Mouse (Mus musculus) forebrain, postnatal 0 days (tissue): Measurements from ENCODE around the gene Ffar2. TPM values are rescaled to one million over a fixed set of nuclear protein-coding genes. Genes with fewer than 3 reads are reported as not detected.
A peak's percentile ranks its signal among the peaks of the same experiment; 100 is the strongest.

Experiments
- ATAC-seq: fragments of 200-750 bp; cut with Nextera tagmentation; 2 replicates; pipeline ENCODE4 v1.8.0; 2017; ENCODE audit warnings: mild to moderate bottlenecking, moderate library complexity
- DNase-seq: peaks from one replicate; pipeline ENCODE4 v3.0.0-alpha.2; 2015
- H3K27ac ChIP-seq: fragments of 300-500 bp; sonication (generic); 2 replicates; pipeline ENCODE4 v1.5.1; 2014; ENCODE audit warnings: low read depth, mild to moderate bottlenecking, antibody characterized with exemption, low read length, moderate library complexity, mixed read lengths
- H3K27me3 ChIP-seq: fragments of 300-500 bp; sonication (generic); 2 replicates; pipeline ENCODE4 v1.6.1; 2014; ENCODE audit warnings: mild to moderate bottlenecking, low read length, mixed read lengths; ENCODE audit not compliant: insufficient read depth
- H3K36me3 ChIP-seq: fragments of 300-500 bp; sonication (generic); 2 replicates; pipeline ENCODE4 v1.6.1; 2014; ENCODE audit warnings: mild to moderate bottlenecking, moderate library complexity; ENCODE audit not compliant: insufficient read depth
- H3K4me1 ChIP-seq: fragments of 300-500 bp; sonication (generic); 2 replicates; pipeline ENCODE4 v1.6.1; 2014; ENCODE audit warnings: antibody characterized with exemption; ENCODE audit not compliant: insufficient read depth
- H3K4me2 ChIP-seq: fragments of 300-500 bp; sonication (generic); 2 replicates; pipeline ENCODE4 v1.6.1; 2014; ENCODE audit warnings: low read depth, mild to moderate bottlenecking, moderate library complexity
- H3K4me3 ChIP-seq: fragments of 300-500 bp; sonication (generic); 2 replicates; pipeline ENCODE4 v1.5.1; 2014; ENCODE audit warnings: low read depth, low read length, mixed read lengths
- H3K9ac ChIP-seq: fragments of 300-500 bp; sonication (generic); 2 replicates; pipeline ENCODE4 v1.6.1; 2014; ENCODE audit warnings: mild to moderate bottlenecking
- H3K9me3 ChIP-seq: fragments of 300-500 bp; sonication (generic); 2 replicates; pipeline ENCODE4 v1.6.1; 2016; ENCODE audit warnings: low read length
- CTCF ChIP-seq: sonication (generic); IDR thresholded peaks from 2 replicates; pipeline ENCODE4 v1.5.1; 2016; ENCODE audit warnings: antibody characterized with exemption, control low read depth, low read depth
- WGBS: fragments of 180-500 bp; shearing (Covaris S2); extraction: QIAGEN DNeasy Blood & Tissue Kit; methylation state at CpG from one replicate; pipeline ENCODE4 v1.1.7; 2014; 5-methylcytosine and 5-hydroxymethylcytosine counted together
- polyA plus RNA-seq: library from polyadenylated mRNA; unstranded; fragments of >200 nt; fragmentation: Nextera tagmentation; extraction: Ambion mirVana; gene quantifications from 2 replicates; pipeline ENCODE4 v1.2.1, GENCODE M21; 2015
- total RNA-seq: library from RNA; depleted of rRNA; stranded (reverse); fragments of >200 nt; gene quantifications from 2 replicates; pipeline ENCODE4 v1.2.3, GENCODE M21; 2014

The Ffar2 gene
- total and polyA plus RNA-seq, 2 experiments from 2014 or later = 0.07 TPM; not detected in 1

DNA sequence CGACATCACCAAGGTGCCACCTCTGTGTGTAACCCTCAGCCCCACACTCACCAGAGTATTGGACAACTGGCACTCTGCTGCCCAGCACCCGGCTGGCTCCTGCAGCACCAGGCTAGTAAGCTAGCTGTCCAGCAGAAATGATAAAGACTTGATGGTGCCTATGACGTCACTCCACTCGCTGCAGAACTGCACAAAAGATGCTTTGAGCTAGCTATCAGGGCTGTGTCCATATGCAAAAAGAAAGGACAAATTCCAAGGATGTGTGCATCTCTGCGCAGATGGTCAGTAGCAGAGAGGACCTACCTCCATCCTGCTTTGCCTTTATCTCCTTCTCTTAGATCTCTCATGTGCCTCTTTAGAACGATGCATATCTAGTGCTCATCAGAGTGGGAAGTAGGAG lies 32.5 kb upstream of the Ffar2 start, which contains the start of gene Ffar3:
Gene Ffar3 (minus strand): TSS at position 101 of the 400 bp plus-strand sequence.
- no peak within 1 kb of the TSS for H3K4me3 ChIP-seq
- TF ChIP-seq CTCF = no peak
- no peak for DNase-seq
- no peak within 1 kb of the TSS for H3K27ac ChIP-seq
- H3K4me1 ChIP-seq = no peaks in the 10 kb centered on the region
- no peak within 1 kb of the TSS for H3K4me2 ChIP-seq
- WGBS = 84% methylated on average over 6 of the region's 6 CpGs
- no peaks in the 10 kb centered on the region for H3K36me3 ChIP-seq
- H3K9me3 ChIP-seq = no peaks in the 10 kb centered on the region
- H3K9ac ChIP-seq = no peak within 1 kb of the TSS
- ATAC-seq = no peak
- no peaks in the 10 kb centered on the region for H3K27me3 ChIP-seq

DNA sequence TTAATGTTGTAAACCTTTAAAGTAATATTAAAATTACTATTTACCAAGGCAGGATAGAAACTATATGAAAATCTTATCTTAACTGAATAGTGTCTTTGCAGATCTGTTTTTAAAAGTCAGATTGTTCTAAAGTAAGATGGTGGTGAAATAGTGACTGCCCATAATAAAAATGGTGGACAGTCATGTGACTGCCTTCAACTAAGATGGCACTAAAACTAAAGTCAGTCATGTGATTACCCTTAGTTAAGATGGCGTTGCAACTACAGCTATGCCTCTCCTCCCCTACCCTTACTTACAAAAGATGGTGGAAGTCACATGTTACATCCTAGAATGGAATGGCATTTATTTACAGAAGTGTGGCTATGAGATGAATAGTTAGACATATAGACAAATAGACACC lies 27.8 kb upstream of the Ffar2 start:
- Histone ChIP-seq H3K4me1 (no peaks in the 10 kb centered on the region), H3K36me3 (no peaks in the 10 kb centered on the region), H3K4me2 (no peak overlapping the region), H3K27ac (no peak overlapping the region), H3K4me3 (no peak overlapping the region), H3K9me3 (no peaks in the 10 kb centered on the region), H3K27me3 (no peaks in the 10 kb centered on the region), H3K9ac (no peak overlapping the region)
- TF ChIP-seq CTCF = no peak
- no peak for DNase-seq
- no peak for ATAC-seq
- WGBS = 85% methylated on average over 1 of the region's 1 CpGs

DNA sequence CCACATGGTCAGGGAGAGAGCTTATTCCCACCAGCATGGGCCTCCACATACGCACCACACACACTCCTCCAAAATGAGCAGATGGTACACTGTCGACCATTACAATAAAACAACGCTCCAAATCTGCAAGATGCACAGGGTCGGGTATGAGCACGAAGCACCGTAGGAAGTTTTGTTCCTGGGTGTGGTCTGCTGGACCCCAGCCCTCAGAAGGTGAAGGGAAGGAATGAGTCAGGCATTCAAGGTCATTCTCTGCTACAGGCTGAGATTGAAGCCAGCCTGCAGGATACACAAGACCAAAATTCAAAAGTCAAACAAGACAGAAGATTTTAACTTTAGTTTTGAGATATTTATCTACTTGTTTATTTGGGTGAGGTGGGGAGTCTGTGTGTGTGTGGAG lies 24.4 kb upstream of the Ffar2 start:
- H3K27ac ChIP-seq = no peak overlapping the region
- TF ChIP-seq CTCF = no peak
- no peak overlapping the region for H3K4me2 ChIP-seq
- ATAC-seq (no peak), DNase-seq (no peak)
- H3K4me3 ChIP-seq = no peak overlapping the region
- WGBS = 71% methylated on average over 6 of the region's 6 CpGs
- no peaks in the 10 kb centered on the region for H3K36me3 ChIP-seq
- no peaks in the 10 kb centered on the region for H3K9me3 ChIP-seq
- H3K4me1 ChIP-seq = no peaks in the 10 kb centered on the region
- H3K27me3 ChIP-seq = no peaks in the 10 kb centered on the region
- no peak overlapping the region for H3K9ac ChIP-seq

DNA sequence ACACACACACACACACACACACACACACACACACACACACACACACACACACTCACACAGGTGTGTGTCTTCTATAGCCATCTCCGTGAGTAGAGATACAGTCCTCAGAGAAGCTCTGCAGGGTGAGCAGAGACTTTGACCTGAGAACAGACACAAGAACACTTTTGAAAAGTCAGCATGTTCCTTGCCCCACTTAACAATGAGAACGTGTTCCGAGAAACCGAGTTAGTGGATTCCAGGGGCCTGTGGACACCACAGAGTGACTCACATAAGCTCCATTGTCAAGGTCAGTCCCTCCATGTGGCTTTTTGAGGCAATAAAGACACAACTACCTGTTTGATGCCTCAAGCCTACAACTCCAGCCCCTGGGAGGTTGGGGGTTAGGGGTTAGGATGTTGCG lies 23.8 kb upstream of the Ffar2 start:
- H3K27me3 ChIP-seq = no peaks in the 10 kb centered on the region
- no peak overlapping the region for H3K27ac ChIP-seq
- H3K36me3 ChIP-seq = no peaks in the 10 kb centered on the region
- WGBS = 68% methylated on average over 5 of the region's 5 CpGs
- DNase-seq = no peak
- H3K4me2 ChIP-seq = no peak overlapping the region
- ATAC-seq = no peak
- no peaks in the 10 kb centered on the region for H3K4me1 ChIP-seq
- H3K4me3 ChIP-seq = no peak overlapping the region
- TF ChIP-seq CTCF = no peak
- H3K9me3 ChIP-seq = no peaks in the 10 kb centered on the region
- H3K9ac ChIP-seq = no peak overlapping the region

GRCm38 (mm10) chr7:30846505-30847053 lies 23.0 kb upstream of the Ffar2 start:
- ATAC-seq = no peak

GRCm38 (mm10) chr7:30844676-30845297 lies 21.2 kb upstream of the Ffar2 start:
- H3K36me3 ChIP-seq = no peaks in the 10 kb centered on the region
- no peaks in the 10 kb centered on the region for H3K4me1 ChIP-seq
- 40% methylated on average over 7 of the region's 7 CpGs for WGBS
- ATAC-seq (peak; percentile 61; the same call in 1 of the 2 replicates), DNase-seq (peak; percentile 6)
- TF ChIP-seq CTCF = no peak
- H3K27ac ChIP-seq = peak overlapping the region; percentile 57; the same call in 1 of the 2 replicates
- H3K9ac ChIP-seq = no peak overlapping the region
- no peak overlapping the region for H3K4me3 ChIP-seq
- no peaks in the 10 kb centered on the region for H3K27me3 ChIP-seq
- no peak overlapping the region for H3K4me2 ChIP-seq
- no peaks in the 10 kb centered on the region for H3K9me3 ChIP-seq

More at GRCm38 (mm10) chr7:30846505-30847053, 23.0 kb upstream of the Ffar2 start:
- DNase-seq = no peak
- no peak overlapping the region for H3K27ac ChIP-seq
- no peak for TF ChIP-seq CTCF
- H3K4me2 ChIP-seq = no peak overlapping the region
- H3K9me3 ChIP-seq = no peaks in the 10 kb centered on the region
- 84% methylated on average over 2 of the region's 2 CpGs for WGBS
- no peak overlapping the region for H3K4me3 ChIP-seq
- no peak overlapping the region for H3K9ac ChIP-seq
- H3K4me1 ChIP-seq = no peaks in the 10 kb centered on the region
- H3K36me3 ChIP-seq = no peaks in the 10 kb centered on the region
- no peaks in the 10 kb centered on the region for H3K27me3 ChIP-seq

GRCm38 (mm10) chr7:30842092-30842491 lies 18.5 kb upstream of the Ffar2 start:
- no peak for DNase-seq
- no peak overlapping the region for H3K27ac ChIP-seq
- no peaks in the 10 kb centered on the region for H3K36me3 ChIP-seq
- H3K9me3 ChIP-seq = no peaks in the 10 kb centered on the region
- no peak overlapping the region for H3K4me3 ChIP-seq
- no peaks in the 10 kb centered on the region for H3K27me3 ChIP-seq
- TF ChIP-seq CTCF = no peak
- WGBS = 91% methylated on average over 5 of the region's 5 CpGs
- ATAC-seq = no peak
- H3K9ac ChIP-seq = no peak overlapping the region
- H3K4me2 ChIP-seq = no peak overlapping the region
- H3K4me1 ChIP-seq = no peaks in the 10 kb centered on the region
